Mouse (Mus musculus): ENCODE results near the gene Hpcal1.
A peak's percentile ranks its signal among the peaks of the same experiment; 100 is the strongest.
"Not testable (repeated sequence)": the region's sequence is repeated elsewhere in the genome, so short reads cannot be mapped to it uniquely, and the experiment has no call there.

Hpcal1 gene

DNA sequence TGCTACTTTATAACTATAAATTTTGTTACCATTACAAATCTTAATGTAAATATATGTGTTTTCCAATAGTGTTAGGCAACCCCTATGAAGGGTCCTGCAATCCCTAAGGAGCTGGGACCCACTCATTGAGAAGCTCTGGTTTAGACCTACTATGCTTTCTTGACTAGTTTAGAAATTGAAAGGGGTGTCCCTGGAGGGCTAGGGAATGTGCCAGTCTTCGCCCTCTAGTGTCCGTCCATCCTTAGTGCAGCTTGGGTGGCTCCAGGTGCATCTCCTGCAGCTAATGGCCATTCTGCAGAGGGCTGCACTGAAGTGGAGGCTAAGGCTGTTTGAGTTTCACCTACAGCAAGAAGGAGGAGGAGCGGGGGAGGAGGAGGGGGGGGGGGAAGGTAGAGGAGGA is 87.7 kb downstream of the Hpcal1 start:
- DNase-seq (ENCODE audit: low read depth, low spot score), result no peak

- DNase-seq (ENCODE audit: low read depth, low spot score), result no peak
Observed at GRCm38 (mm10) chr12:17779093-17779492, 88.4 kb downstream of the Hpcal1 start.

- DNase-seq (ENCODE audit: low read depth, low spot score), result no peak
Observed at GRCm38 (mm10) chr12:17789486-17789885, 98.8 kb downstream of the Hpcal1 start.

DNA sequence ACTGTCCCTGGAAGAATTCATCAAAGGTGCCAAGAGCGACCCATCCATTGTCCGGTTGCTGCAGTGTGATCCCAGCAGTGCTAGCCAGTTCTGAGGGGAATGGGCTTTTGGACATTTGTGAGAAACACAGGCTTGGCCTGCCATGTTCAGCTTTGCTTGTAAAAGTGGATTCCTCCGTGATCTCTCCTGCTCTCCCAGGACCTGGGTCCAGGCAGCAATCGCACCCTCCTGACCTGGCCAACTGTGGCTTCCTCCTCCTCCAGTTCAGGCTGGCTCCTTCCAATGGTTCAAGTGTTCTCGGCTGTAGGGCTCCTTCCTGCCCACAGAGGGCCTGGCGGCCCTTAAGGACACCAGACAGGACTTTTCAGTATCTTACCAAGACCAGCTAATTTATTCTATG is 100.5 kb downstream of the Hpcal1 start:
- no peak for DNase-seq (ENCODE audit: low read depth, low spot score)

DNA sequence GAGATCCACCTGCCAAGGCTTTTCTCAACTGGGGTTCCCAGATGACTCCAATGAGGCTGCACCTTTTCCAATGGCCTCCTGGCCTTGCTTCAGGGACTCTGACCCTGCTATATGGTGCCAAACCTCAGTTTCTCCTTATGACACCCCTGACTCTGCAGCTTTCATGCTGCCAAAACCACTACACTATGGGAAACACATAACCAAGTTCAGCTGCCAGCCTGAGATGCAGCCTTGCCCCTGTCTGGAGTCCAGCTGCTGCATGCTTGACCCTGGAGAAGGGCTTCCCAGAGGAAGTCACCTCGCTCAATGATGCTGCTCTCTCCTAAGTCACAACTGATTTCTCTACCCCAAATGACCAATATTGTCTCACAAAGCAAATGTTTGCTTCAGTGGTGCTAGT is 102.1 kb downstream of the Hpcal1 start:
- DNase-seq (ENCODE audit: low read depth, low spot score), result no peak

DNA sequence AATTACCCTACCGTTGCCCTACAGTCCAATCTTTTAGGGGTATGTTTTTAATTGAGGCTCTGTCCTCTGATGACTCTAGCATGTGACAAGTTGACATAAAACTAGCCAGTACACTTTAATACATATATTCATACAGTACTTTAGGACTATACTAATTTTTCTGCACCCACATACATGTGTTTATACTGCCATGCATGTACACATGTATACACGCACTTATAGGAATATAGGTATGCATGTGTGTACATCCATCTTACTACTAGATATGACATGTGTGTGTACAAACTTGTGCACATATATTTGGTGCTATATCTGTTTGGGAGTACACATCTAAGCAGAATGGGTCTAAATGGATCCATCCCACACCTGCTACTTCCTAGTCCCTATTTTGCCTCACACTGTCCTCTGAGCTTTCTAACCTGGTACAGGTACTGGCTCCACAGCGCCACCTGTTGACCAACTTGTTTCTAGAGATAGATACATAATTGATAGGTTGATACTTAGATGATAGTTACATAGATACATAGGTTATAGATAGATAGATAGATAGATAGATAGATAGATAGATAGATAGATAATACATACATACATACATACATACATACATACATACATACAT is 105.1 kb downstream of the Hpcal1 start:
- DNase-seq (ENCODE audit: low read depth, low spot score), result no peak

- DNase-seq (ENCODE audit: low read depth, low spot score), result not testable (repeated sequence)
Observed at GRCm38 (mm10) chr12:17798261-17798660, 107.6 kb downstream of the Hpcal1 start.

DNA sequence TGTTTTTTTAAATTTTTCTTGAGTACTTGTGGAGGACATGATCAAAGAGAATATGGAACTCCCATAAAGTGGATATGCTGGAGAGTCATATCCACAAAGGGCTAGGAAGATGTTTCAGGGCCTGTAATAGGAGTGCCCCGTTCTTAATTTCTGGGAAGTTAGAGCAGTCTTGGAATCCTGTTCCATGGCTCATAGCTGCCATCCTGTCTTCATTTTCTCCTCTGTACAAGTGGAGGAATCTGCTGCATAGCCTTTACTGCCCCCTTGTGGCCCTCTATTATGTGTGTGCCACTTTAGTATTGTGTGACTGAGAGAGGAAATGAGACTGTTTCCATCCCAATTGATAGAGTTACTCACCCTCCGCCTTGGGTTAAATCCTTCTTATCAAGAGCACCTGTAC is 117.9 kb downstream of the Hpcal1 start:
- DNase-seq (ENCODE audit: low read depth, low spot score), result peak; percentile 66

- DNase-seq (ENCODE audit: low read depth, low spot score), result not testable (repeated sequence)
Observed at GRCm38 (mm10) chr12:17835279-17835678, 144.6 kb downstream of the Hpcal1 start.

All from embryo, embryonic 11.5 days (tissue).